Mouse (Mus musculus): ENCODE data around the gene Inca1.

Inca1 gene

DNA sequence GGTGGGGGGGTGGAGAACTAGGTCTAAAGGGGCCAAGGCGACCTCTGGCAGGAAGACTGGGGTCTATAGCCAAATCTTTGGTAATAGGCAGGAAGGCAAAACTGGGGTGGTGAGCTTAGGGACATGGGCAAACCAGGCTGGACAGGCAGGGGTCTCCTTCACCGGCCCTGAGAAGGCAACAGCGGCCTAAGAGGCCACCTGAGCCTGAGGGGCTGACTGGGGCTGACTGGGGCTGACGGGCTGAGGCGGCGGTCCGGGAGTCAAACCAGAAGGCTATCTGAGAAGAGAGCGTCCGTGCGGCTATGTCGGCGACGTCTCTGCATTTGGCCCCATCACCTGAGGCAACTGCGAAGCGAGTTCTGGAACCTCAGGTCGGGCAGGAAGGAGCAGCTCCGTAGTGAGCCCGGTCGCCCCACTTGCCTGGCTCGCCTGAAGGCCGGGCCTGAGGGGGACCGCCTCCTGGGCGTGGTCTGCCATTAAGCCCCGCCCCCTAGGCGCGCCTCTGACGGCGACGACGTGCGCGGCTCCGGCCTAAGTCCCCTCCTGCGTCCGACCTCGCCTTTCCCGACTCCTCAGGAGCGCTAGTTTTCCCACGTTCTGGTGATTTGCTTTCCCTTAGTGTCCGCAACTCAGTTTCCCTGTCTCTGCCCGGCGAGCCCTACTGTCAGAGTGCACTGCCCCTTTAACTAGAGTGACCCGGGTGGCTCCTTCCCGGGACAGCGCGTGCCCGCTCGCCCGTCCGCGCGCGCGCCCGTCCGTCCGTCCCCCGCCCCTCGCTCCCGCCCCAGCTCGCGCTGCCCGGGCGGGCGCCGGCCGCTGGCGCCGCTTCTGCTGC is at the start of gene Inca1, which contains the start of gene Kif1c:
TSS of gene Inca1 (minus strand) at position 434 of the 835 bp plus-strand sequence.
TSS of gene Kif1c (plus strand) at position 827 of the 835 bp plus-strand sequence.
- peak; percentile 94 to 97 for DNase-seq

GRCm38 (mm10) chr11:70747876-70748545 is 48.1 kb upstream of the Inca1 start:
- no peak for DNase-seq

- no peak for DNase-seq
These were observed 45.7 kb upstream of the Inca1 start for GRCm38 (mm10) chr11:70745636-70746035.

DNA sequence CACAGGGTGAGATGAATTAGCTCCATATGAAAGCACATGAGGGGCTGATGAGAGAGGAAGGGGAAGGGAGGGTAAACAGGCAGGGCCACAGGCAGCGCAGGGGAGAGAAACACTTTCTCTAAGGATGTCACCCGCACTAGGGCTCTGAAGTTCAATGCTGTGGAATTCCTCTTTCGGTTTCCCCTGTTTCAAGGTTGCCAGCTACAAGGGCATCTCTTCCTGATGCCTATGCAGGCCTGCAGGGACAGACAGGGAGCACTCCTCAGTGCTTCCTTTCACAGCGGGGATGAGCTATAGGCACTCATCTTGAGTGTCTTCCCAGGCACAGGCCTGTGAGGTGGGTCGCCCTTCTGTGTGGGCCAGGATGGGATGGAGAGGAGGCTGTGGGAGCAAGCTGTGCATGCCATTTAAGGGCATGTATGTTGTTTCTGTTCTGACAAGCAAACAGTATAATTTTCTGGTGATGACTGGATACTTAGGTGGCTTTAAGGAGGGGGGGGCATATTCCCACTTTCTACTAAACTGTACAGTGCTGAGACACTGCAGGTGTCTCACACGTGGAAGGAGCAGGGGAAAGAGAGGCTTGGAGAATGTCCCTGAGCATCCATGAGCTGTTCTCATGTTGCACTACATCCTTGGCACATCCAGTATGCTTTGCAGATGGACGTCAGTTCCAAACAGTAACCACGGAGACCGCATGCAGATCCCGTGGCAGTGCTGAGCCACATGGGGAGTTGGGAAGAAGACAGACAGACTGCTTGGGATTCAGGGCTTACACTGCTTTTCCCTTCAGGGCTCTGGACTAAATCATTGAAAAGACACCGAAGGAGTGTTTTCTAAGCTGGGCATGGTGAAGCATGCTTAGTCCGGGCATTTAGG is 42.9 kb upstream of the Inca1 start:
- DNase-seq: no peak

GRCm38 (mm10) chr11:70742117-70742516 is 42.2 kb upstream of the Inca1 start:
- no peak for DNase-seq

DNA sequence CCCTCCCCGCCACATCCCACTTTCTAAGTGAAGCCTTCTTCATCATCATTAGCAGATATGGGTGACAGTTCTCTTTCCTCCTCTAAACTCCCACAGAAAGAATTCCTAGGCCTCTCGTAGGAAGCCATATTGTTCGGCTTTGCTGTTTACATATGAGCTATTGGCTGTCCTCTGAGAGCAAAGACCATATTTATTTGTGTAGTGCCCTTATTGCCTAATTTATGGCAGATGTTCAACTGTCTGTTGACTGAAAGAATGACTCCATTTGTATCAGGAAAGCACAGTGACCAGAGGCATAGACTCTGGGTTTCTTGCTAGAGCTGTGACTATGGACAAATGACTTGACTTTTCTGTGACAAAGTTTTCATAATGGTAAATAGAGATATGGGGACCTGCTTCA is 41.6 kb upstream of the Inca1 start:
- DNase-seq: no peak

DNA sequence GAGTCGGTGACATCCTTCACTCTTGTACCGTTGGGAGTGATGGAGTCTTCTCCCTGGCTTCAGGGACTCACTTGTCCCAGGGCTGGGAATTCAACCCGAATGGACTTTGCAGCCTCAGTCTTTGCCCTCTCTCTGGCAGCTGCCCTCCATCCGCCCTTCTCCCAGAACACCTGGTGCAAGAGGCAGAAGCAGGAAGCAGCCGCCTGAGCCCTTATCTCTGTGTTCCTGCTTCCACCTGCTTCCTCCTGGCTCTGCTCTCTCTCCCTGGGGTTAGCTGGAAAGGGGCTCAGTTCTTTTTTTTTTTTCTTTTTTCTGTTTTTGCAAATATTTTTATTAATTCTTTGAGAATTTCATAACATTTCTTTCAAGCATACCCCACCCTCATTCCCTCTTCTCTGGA is 37.8 kb upstream of the Inca1 start:
- DNase-seq: peak; percentile 28 to 31

- no peak for DNase-seq
These were observed 33.3 kb upstream of the Inca1 start for GRCm38 (mm10) chr11:70733256-70733655.

GRCm38 (mm10) chr11:70731178-70731577 is 31.2 kb upstream of the Inca1 start:
- no peak for DNase-seq

DNA sequence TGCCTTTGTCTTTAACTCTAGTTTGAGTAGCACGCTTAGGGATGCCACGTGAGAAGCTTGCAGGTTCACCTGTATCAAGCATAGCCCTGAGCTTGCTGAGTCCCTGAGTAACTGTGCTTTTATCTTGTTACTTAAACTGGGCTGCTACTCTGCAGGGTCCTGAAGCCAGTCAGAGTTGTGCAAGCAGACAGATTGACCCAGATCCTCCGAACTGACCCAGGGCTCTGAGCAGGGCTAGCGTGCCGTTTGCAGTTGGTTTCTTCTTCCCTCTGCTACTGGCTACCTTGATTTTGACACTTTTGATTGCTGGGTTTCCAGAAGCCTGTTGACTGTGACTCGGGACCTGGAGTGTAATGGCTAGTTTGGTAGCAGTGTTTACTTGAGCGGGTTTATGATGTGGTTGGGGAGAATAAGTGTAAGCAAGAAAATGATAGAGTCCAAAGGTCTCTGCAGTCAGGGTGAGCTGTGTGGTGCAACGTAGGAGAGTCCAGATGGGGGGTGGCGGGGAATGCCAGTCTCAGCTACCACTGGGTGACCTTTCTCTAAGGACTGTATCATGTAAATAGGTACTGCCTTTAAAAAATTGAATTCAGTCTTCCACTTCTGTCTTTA is 30.6 kb upstream of the Inca1 start:
- peak; percentile 67 to 77 for DNase-seq

GRCm38 (mm10) chr11:70727385-70727784 is 27.4 kb upstream of the Inca1 start:
- DNase-seq: no peak

GRCm38 (mm10) chr11:70726585-70726984 is 26.6 kb upstream of the Inca1 start:
- no peak for DNase-seq

GRCm38 (mm10) chr11:70724706-70725105 is 24.8 kb upstream of the Inca1 start:
- DNase-seq: peak; percentile 30 to 79

- DNase-seq: no peak
These were observed 21.1 kb upstream of the Inca1 start for GRCm38 (mm10) chr11:70721072-70721471.

GRCm38 (mm10) chr11:70720567-70720966 is 20.6 kb upstream of the Inca1 start:
- DNase-seq: no peak

GRCm38 (mm10) chr11:70718481-70718880 is 18.5 kb upstream of the Inca1 start:
- no peak for DNase-seq

- no peak for DNase-seq
These were observed 15.9 kb upstream of the Inca1 start for GRCm38 (mm10) chr11:70715832-70716231.

GRCm38 (mm10) chr11:70713222-70713621 is 13.3 kb upstream of the Inca1 start:
- peak in 1 of 2 experiments; percentile 38 for DNase-seq

DNA sequence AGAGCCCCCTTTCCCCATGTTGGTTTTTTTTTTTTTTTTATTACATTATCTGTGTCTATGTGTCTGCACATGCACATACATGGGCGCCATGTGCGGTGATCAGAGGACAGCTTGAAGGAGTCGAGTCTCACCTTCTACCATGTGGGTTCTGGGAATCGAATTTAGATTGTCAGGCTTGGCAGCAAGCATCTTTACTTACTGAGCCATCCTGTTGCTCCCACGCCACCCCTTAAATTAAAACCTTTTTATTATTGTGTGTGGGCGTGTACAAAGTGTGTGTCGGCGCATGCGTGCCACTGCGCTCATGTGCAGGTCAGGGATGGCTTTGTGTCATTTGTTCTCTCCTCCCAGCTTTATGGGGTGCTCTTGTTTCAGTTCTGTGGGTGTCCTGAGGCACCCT is 11.1 kb upstream of the Inca1 start:
- DNase-seq: no peak

DNA sequence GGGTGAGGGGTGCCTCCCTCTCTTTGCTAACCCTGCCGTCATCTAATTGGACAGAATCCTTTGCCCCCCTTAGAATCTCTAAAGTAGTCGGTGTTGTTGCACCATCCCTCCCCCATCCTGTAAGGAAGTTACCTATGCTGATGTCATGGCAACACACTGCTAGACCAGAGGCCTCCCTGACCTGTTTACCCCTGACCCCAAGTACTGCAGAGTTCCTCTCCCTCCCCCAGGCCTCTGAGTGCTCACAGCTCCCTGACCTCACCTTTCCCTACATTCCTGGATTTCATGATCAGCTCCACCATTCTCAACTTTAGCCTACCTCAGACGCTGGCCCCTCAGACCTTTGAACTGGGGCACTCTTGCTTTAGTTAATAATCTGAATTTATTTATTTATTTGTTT is 6.2 kb upstream of the Inca1 start:
- DNase-seq: no peak

DNA sequence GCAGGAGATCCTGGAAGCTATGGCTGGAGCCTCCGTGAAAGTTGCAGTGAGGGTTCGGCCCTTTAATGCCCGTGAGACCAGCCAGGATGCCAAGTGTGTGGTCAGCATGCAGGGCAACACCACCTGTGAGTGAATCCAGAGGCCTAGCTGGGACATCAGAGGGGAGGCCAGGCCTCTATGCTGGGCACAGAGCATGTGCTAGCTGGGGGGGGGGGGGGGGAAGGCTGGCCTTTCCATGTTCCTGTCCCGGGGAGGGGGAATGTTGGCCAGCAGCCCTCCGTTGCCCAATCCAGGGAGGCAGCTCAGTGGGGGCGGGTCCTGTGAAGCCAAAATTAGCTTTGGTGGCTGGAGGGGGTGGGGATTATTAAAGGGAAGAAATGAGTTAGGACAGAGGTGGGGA is 2.8 kb upstream of the Inca1 start:
- no peak for DNase-seq

- no peak for DNase-seq
These were observed 2.2 kb upstream of the Inca1 start for GRCm38 (mm10) chr11:70701984-70702733.

All from kidney, postnatal 36 days (tissue).